Mouse (Mus musculus): Measurements from ENCODE around the gene Zcrb1.

Gene Zcrb1

DNA sequence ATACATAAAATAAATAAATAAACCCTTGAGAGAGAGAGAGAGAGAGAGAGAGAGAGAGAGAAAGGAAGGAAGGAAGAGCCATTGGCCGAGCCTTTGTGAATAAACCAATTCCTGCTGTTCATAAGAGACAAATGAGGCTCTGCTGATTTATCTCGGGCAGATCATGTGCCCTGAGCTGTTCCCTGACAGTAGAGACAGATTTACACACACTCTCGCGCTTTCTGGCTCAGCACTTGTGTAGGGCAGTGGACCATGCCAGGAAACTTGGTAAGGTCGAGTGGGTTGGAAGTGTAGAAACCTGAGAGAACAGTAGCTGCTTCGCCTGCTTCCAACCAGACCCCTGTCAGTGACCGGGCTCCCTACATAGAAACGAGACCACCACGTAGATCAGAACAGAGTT lies 29.6 kb downstream of the Zcrb1 start:
- no peak for DNase-seq

DNA sequence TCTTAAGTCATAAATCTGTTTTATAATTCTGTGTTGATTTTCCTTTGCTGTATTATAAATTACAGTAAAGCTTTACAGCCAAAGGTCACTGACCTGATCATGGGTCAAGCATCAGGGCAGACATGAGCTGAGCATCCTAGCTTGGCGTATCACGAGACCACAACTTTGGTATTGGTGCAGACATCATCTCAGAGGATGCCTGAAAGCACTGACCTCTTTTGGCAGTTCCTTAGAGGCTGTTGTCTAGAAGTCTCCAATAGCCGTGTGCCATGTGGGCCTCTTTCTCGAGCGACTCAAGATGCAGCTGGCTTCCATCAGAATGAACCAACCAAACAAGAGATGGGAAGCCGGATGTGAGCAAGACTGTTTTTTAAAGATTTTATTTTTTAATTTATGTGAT lies 32.6 kb downstream of the Zcrb1 start:
- no peak for DNase-seq

DNA sequence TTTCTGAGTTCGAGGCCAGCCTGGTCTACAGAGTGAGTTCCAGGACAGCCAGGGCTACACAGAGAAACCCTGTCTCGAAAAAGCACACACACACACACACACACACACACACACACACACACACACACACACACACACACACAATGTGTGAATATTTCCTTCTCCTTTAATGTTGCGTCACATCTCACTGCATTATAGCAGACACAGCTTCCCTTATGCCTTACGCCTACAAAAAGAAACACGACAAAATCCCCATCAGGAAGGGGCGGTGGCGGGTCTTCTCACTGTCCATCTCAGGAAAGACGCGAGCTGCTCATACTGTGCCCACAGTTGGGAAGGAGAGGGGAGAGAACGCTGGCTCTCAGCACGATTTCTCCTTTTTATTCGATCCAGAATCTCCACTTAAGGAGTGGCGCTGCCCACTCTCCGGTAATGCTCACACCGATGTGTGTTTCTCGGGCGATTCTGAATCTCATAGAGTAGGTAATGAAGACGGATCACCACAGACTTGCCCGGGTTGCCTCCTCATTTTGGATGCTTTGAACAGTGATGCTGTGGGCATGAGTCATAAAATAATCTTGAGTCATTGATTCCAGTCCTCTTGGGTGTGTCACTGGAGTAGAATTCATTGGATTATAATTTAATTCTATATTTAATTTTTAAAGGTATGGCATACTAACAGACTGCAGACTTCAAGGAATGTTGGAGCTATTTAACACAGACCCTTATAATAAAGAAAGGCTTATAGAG lies 39.6 kb downstream of the Zcrb1 start:
- DNase-seq: no peak

DNA sequence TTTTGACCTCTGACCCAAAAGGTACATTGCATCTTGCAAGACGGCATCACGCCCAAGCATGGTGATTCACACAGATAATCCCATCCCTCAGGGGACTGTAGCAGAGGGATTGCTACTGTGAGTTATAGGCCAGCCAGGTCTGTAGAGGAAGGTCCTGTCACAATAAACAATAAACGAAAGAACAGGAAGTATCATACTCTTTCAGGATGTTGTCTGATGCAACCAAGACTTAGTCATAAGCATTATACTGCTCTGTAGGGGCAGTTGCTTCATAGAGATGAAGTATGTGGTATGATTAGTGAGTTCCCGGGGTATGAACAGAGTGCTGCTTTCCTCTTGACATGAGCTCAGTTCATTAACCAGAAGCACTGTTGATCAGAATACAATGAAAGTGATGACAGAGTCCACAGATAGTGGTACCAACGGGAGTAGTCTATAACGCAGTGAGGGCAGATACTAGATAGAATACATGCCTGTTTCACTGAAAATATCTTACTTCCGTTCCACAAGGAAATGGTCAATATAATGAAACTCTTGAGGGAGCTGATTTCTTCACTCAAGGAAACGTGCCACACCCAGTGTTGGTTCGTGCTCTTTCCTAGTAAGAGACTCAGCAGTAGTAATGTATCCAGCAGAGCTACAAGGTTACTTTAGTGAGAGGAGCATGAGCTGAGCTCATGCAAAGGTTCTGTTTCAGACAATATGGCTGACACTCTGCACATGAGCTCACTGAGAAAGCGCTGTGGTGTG lies 57.3 kb downstream of the Zcrb1 start:
- no peak for DNase-seq

DNA sequence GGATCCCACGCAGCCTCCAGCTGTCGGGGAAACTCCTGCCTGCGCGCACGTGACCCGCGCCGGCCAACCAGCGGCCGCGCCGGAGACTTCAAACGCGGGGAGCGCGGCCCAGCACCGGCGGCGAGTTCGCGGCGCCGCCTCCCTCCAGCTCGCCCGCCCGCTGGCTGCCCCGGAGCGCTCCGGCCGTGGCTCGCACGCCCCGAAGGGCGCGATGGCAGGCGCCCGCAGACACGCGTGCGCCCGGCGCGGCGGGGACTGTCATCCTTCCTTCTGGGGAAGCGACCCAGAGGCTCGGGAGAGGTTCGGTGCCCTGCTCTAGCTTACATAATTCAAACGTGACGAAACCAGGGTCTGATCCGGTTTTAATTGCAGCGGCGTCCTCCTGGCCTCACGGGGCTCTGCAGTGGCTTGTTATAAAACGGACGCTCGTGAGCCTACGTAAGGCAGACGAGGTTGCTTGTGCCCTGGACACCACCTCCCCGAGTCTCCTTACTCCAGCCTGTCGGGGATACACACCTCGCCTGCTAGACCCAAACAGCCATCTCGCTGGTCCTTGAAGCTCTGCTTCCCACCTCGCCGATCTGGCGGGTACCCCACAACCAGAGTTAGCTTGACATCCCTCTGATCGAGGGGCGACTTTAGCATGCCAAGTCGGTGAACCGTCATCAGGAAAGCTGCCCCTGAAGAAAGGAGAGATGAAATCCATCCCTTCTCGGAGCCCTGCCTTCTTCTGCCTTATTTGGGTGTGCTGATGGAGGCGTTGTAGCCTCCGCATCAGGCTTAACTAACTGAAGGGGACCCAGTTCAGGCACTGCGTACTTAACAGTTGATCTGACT lies 61.0 kb downstream of the Zcrb1 start, which contains the start of gene Yaf2:
Yaf2 (minus strand) TSS at position 11 of the 837 bp plus-strand sequence.
- DNase-seq: peak; percentile 82

DNA sequence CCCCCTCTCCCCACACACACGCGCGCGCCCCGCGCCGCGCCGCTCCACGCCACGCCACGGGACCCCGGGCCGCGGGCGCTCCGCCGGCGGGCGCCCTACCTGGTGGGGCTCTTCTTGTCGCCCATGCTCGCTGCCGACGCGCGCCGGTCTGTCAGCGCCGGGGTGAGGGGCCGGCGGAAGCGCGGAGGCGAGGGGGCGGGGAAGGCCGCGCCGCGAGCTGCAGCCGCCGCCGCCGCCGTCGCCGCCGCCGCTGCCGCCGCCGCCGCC lies 61.5 kb downstream of the Zcrb1 start:
- no peak for DNase-seq

Measured in lung, postnatal 14 days (tissue).